Mouse (Mus musculus): ENCODE results near the gene Clec2h. TPM values are rescaled to one million over a fixed set of nuclear protein-coding genes. Genes with fewer than 3 reads are reported as not detected.
"Not testable (repeated sequence)": the region's sequence is repeated elsewhere in the genome, so short reads cannot be mapped to it uniquely, and the experiment has no call there.

Clec2h gene
- total RNA-seq, 2 experiments from 2014 or later: not detected

GRCm38 (mm10) chr6:128649681-128650080 is 12.5 kb upstream of the Clec2h start:
- no peak for TF ChIP-seq CTCF (conservative IDR thresholded peaks at IDR 0.05)
- no peak for DNase-seq (ENCODE audit: low spot score in 2 of 2)
- H3K27ac ChIP-seq: no peak overlapping the region
- no peak overlapping the region for H3K4me3 ChIP-seq

- Histone ChIP-seq H3K4me3 (no peak overlapping the region), H3K27ac (no peak overlapping the region)
- no peak for DNase-seq (ENCODE audit: low spot score in 2 of 2)
- TF ChIP-seq CTCF (conservative IDR thresholded peaks at IDR 0.05): no peak
These were observed 12.0 kb upstream of the Clec2h start for GRCm38 (mm10) chr6:128650187-128650586.

- not testable (repeated sequence) for H3K4me3 ChIP-seq; DNase-seq (ENCODE audit: low spot score in 2 of 2); H3K27ac ChIP-seq
These were observed 11.4 kb upstream of the Clec2h start for GRCm38 (mm10) chr6:128650827-128651226.

- no peak for TF ChIP-seq CTCF (conservative IDR thresholded peaks at IDR 0.05)
- no peak overlapping the region for H3K4me3 ChIP-seq
- DNase-seq (ENCODE audit: low spot score in 2 of 2): no peak
- no peak overlapping the region for H3K27ac ChIP-seq
These were observed 9.2 kb upstream of the Clec2h start for GRCm38 (mm10) chr6:128652938-128653337.

- DNase-seq (ENCODE audit: low spot score in 2 of 2): no peak
- TF ChIP-seq CTCF (conservative IDR thresholded peaks at IDR 0.05): no peak
- Histone ChIP-seq H3K27ac (no peak overlapping the region), H3K4me3 (no peak overlapping the region)
These were observed 936 bp upstream of the Clec2h start for GRCm38 (mm10) chr6:128661249-128661648.

- no peak for TF ChIP-seq CTCF (conservative IDR thresholded peaks at IDR 0.05)
- H3K4me3 ChIP-seq: no peak overlapping the region
- no peak overlapping the region for H3K27ac ChIP-seq
- DNase-seq (ENCODE audit: low spot score in 2 of 2): no peak
These were observed 7.8 kb downstream of the Clec2h start for GRCm38 (mm10) chr6:128669936-128670335.

- H3K27ac ChIP-seq: no peak overlapping the region
- no peak for TF ChIP-seq CTCF (conservative IDR thresholded peaks at IDR 0.05)
- H3K4me3 ChIP-seq: no peak overlapping the region
- no peak for DNase-seq (ENCODE audit: low spot score in 2 of 2)
These were observed 17.4 kb downstream of the Clec2h start for GRCm38 (mm10) chr6:128679574-128679973.

- H3K4me3 ChIP-seq: no peak overlapping the region
- no peak for TF ChIP-seq CTCF (conservative IDR thresholded peaks at IDR 0.05)
- H3K27ac ChIP-seq: no peak overlapping the region
- no peak for DNase-seq (ENCODE audit: low spot score in 2 of 2)
These were observed 39.5 kb downstream of the Clec2h start for GRCm38 (mm10) chr6:128701691-128702090.

- no peak for TF ChIP-seq CTCF (conservative IDR thresholded peaks at IDR 0.05)
- Histone ChIP-seq H3K4me3 (no peak within 1 kb of the TSS), H3K27ac (no peak within 1 kb of the TSS)
- DNase-seq (ENCODE audit: low spot score in 2 of 2): no peak
These were observed 60.8 kb downstream of the Clec2h start, which contains the start of gene Klrb1 for GRCm38 (mm10) chr6:128722959-128723358. Gene Klrb1 (minus strand): TSS chr6:128723059.

Other genes with a start within 250 kb of the Clec2h start
- 10 to 100 TPM; 23.8 to 28.6 TPM for gene Itfg2, start 237.5 kb upstream of the Clec2h start, total RNA-seq (2021)
- gene Fkbp4, start 223.7 kb upstream of the Clec2h start, total RNA-seq (2021): 100 to 1,000 TPM; 105 to 115 TPM
- not detected for gene Pzp, start 135.7 kb upstream of the Clec2h start, total RNA-seq (2021)
- gene A2ml1, start 80.8 kb upstream of the Clec2h start, total RNA-seq (2021): 10 to 100 TPM in 1 of 2 experiments, 1 to 10 TPM in 1; 9.8 to 10.4 TPM
- gene Klrb1a, start 38.9 kb upstream of the Clec2h start, total RNA-seq (2021): not detected
- gene Klrb1, start 60.7 kb downstream of the Clec2h start, total RNA-seq (2021): not detected
- not detected for gene Klrb1c, start 126.8 kb downstream of the Clec2h start, total RNA-seq (2021)
- not detected for gene Gm44511, start 163.9 kb downstream of the Clec2h start, total RNA-seq (2021)
- not detected for gene Klrb1b, start 163.9 kb downstream of the Clec2h start, total RNA-seq (2021)
- gene Clec2i, start 225.2 kb downstream of the Clec2h start, total RNA-seq (2021): not detected
- 1 to 10 TPM; 2.0 to 2.8 TPM for gene BC035044, start 228.7 kb downstream of the Clec2h start, total RNA-seq (2021)

All from layer of hippocampus, adult 2 months (tissue).